ENCODE assay signal across 14 mouse cellular contexts in the genomic region with DNA sequence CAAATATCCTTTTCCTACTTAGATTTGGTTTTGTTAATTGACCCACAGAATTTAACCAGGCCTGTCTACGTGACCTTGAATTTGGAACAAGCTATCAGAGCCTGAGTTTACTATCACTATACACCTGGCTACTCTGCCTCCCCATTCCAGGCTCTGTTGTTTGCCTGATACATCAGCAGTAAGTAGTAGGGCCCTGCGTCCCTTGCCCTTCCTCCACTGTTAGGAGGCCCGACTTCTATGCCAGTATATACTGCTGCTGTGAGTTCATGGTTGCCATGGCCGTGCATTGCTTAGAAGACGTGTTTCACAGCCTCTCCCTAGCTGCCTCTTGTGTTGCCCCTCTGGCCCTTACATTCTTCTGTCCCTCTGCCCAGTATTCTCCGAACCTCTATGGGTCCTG. TPM values are rescaled to one million over a fixed set of nuclear protein-coding genes. Genes with fewer than 3 reads are reported as not detected.
DNase-seq lines count a peak whose midpoint lies in the region; ATAC-seq and TF ChIP-seq lines count a peak whose summit lies in the region.
"Had no signal": no experiment of that assay in that cellular context is flagged by ENCODE, and none has a peak within 500 bp of the region (broad histone marks: within the 10 kb centered on the region; RNA-seq: fewer than 3 reads in every experiment).

No protein-coding gene starts in this region.

- TF ChIP-seq EP300 in liver, postnatal 0 days (IDR thresholded peaks at IDR 0.05; ENCODE audit: low read depth): no peak

- no peaks in the 10 kb centered on the region for H3K36me3 ChIP-seq in liver, postnatal 0 days (replicated peaks; ENCODE audit: insufficient read depth, low read length)
- no peaks in the 10 kb centered on the region for H3K36me3 ChIP-seq in midbrain, embryonic 12.5 days
- no peaks in the 10 kb centered on the region for H3K36me3 ChIP-seq in stomach, embryonic 16.5 days (ENCODE audit: control insufficient read depth, insufficient read depth, low read length)
- H3K36me3 ChIP-seq: embryonic facial prominence, embryonic 15.5 days had no signal

- H3K27ac ChIP-seq in gastrocnemius, adult 2 months: peak overlapping the region; percentile 92; the same call in 1 of the 2 replicates
- 0 out of 2 replicates have a peak overlapping the region, but pooled peaks have one; percentile 23 for H3K27ac ChIP-seq in liver, postnatal 0 days (ENCODE audit: low read depth)
- H3K27ac ChIP-seq in midbrain, embryonic 12.5 days (replicated peaks): peak overlapping the region; percentile 59
- H3K27ac ChIP-seq in stomach, embryonic 16.5 days (ENCODE audit: low read length): no peak overlapping the region
- H3K27ac ChIP-seq: embryonic facial prominence, embryonic 15.5 days; heart, adult 2 months; liver, embryonic 14.5 days; macrophage had no signal

- ATAC-seq in liver, postnatal 0 days: no peak
- no peak for ATAC-seq in midbrain, embryonic 12.5 days (ENCODE audit: low FRiP score, low read depth)
- ATAC-seq in stomach, embryonic 16.5 days (ENCODE audit: insufficient read depth, low FRiP score): peak; percentile 47; the same call in 1 of the 2 replicates

- peaks cover 11% of the 10 kb centered on the region for H3K4me1 ChIP-seq in liver, postnatal 0 days (ENCODE audit: insufficient read depth)
- peaks cover 35% of the 10 kb centered on the region for H3K4me1 ChIP-seq in midbrain, embryonic 12.5 days
- H3K4me1 ChIP-seq in stomach, embryonic 16.5 days (ENCODE audit: control insufficient read depth, insufficient read depth, low read length): peaks cover 34% of the 10 kb centered on the region

- no peaks in the 10 kb centered on the region for H3K9me3 ChIP-seq in liver, postnatal 0 days (ENCODE audit: low read length)
- H3K9me3 ChIP-seq in midbrain, embryonic 12.5 days: no peaks in the 10 kb centered on the region
- no peaks in the 10 kb centered on the region for H3K9me3 ChIP-seq in stomach, embryonic 16.5 days (replicated peaks; ENCODE audit: control insufficient read depth, low read length)
- H3K9me3 ChIP-seq: embryonic facial prominence, embryonic 15.5 days had no signal

- intact Hi-C loops in gastrocnemius, adult 2 months (cut with DNase I): no loop called here

- no peak for DNase-seq in gastrocnemius, adult 2 months
- DNase-seq in gastrocnemius, adult 18-20 months (ENCODE audit: low spot score): no peak
- no peak for DNase-seq in liver, postnatal 0 days
- no peak for DNase-seq in liver
- no peak for DNase-seq in lung, postnatal 4 days
- DNase-seq in spleen, postnatal 14 days (ENCODE audit: low spot score in 2 of 2): no peak
- DNase-seq: adrenal gland, postnatal 10 days; heart, adult 2 months; kidney, adult 18-20 months had no signal

- H3K4me2 ChIP-seq in liver, postnatal 0 days (ENCODE audit: low read depth, low read length): no peak overlapping the region
- H3K4me2 ChIP-seq in midbrain, embryonic 12.5 days (replicated peaks): no peak overlapping the region
- H3K4me2 ChIP-seq in stomach, embryonic 16.5 days (ENCODE audit: low read depth, low read length): no peak overlapping the region
- H3K4me2 ChIP-seq: embryonic facial prominence, embryonic 15.5 days had no signal

- H3K27me3 ChIP-seq in liver, postnatal 0 days (ENCODE audit: insufficient read depth, low read length): no peaks in the 10 kb centered on the region
- no peaks in the 10 kb centered on the region for H3K27me3 ChIP-seq in midbrain, embryonic 12.5 days
- H3K27me3 ChIP-seq in stomach, embryonic 16.5 days (ENCODE audit: control insufficient read depth, insufficient read depth, low read length): no peaks in the 10 kb centered on the region
- H3K27me3 ChIP-seq: embryonic facial prominence, embryonic 15.5 days had no signal

- WGBS in liver, postnatal 0 days (ENCODE audit: insufficient replicate concordance): 66% methylated on average over 6 of the region's 6 CpGs
- WGBS in midbrain, embryonic 12.5 days: 70% methylated on average over 6 of the region's 6 CpGs
- 72% methylated on average over 6 of the region's 6 CpGs for WGBS in stomach, embryonic 16.5 days

- H3K9ac ChIP-seq in liver, postnatal 0 days (replicated peaks): no peak overlapping the region
- no peak overlapping the region for H3K9ac ChIP-seq in midbrain, embryonic 12.5 days (replicated peaks)
- no peak overlapping the region for H3K9ac ChIP-seq in stomach, embryonic 16.5 days (ENCODE audit: low read length)
- H3K9ac ChIP-seq: embryonic facial prominence, embryonic 15.5 days; liver, embryonic 14.5 days had no signal

- TF ChIP-seq CTCF in gastrocnemius, adult 2 months (IDR thresholded peaks at IDR 0.05): no peak
- TF ChIP-seq CTCF in liver, postnatal 0 days (IDR thresholded peaks at IDR 0.05; ENCODE audit: low read depth): no peak

- no peak overlapping the region for H3K4me3 ChIP-seq in gastrocnemius, adult 2 months
- no peak overlapping the region for H3K4me3 ChIP-seq in liver, postnatal 0 days (ENCODE audit: low read depth, low read length)
- H3K4me3 ChIP-seq in midbrain, embryonic 12.5 days: no peak overlapping the region
- no peak overlapping the region for H3K4me3 ChIP-seq in stomach, embryonic 16.5 days (replicated peaks; ENCODE audit: low read length)
- H3K4me3 ChIP-seq: embryonic facial prominence, embryonic 15.5 days; heart, adult 2 months had no signal

RNA-seq across cellular contexts. Expression of a gene that starts 42.3 kb away (rescaled TPM):
- 10 to 100 TPM; 60.2 to 66.1 TPM for total RNA-seq in gastrocnemius, adult 2 months (2021)
- 10 to 100 TPM; 62.8 to 63.5 TPM for total RNA-seq in gastrocnemius, adult 18-20 months (2021)
- polyA plus RNA-seq in liver, postnatal 0 days (2015; fragmentation: Nextera tagmentation; extraction: Ambion mirVana): 17.5 and 19.7 TPM in 2 replicates
- polyA plus RNA-seq in midbrain, embryonic 12.5 days (2016; fragmentation: Nextera tagmentation; extraction: Ambion mirVana): 75.4 and 75.7 TPM in 2 replicates
- polyA plus RNA-seq in stomach, embryonic 16.5 days (2015; fragmentation: Nextera tagmentation; extraction: Ambion mirVana): 16.8 and 18.1 TPM in 2 replicates

RNA-seq across cellular contexts. Expression of a gene that starts 42.6 kb away (rescaled TPM):
- total RNA-seq in gastrocnemius, adult 2 months (2021): 10 to 100 TPM; 17.7 to 18.1 TPM
- total RNA-seq in gastrocnemius, adult 18-20 months (2021): 10 to 100 TPM; 11.4 to 15.6 TPM
- 27.3 and 27.4 TPM in 2 replicates for polyA plus RNA-seq in liver, postnatal 0 days (2015; fragmentation: Nextera tagmentation; extraction: Ambion mirVana)
- polyA plus RNA-seq in midbrain, embryonic 12.5 days (2016; fragmentation: Nextera tagmentation; extraction: Ambion mirVana): 81.7 and 85.1 TPM in 2 replicates
- 62.2 and 69.9 TPM in 2 replicates for polyA plus RNA-seq in stomach, embryonic 16.5 days (2015; fragmentation: Nextera tagmentation; extraction: Ambion mirVana)
